Mouse (Mus musculus): ENCODE data around the gene Tmed11.

GRCm38 (mm10) chr5:108750328-108751210, 44.6 kb downstream of the Tmed11 start:
- TF ChIP-seq CTCF (IDR thresholded peaks at IDR 0.05; ENCODE audit: control insufficient read depth, insufficient read depth, low read length) = no peak
- no peak for TF ChIP-seq POLR2A (IDR thresholded peaks at IDR 0.05; ENCODE audit: borderline replicate concordance, control insufficient read depth, low read depth, low read length)
